Mouse (Mus musculus) cerebellum, adult 2 months (tissue): ENCODE data around the gene Tmem167b.

Experiments
- CTCF ChIP-seq: fragments of 200-500 bp; IDR thresholded peaks from 2 replicates; pipeline ENCODE4 v1.5.1; 2011; ENCODE audit warnings: low read depth, mild to moderate bottlenecking, control low read depth, low read length, moderate library complexity, borderline replicate concordance; ENCODE audit not compliant: insufficient read depth
- POLR2A ChIP-seq: fragments of 200-500 bp; IDR thresholded peaks from 2 replicates; pipeline ENCODE4 v1.6.1; 2011; ENCODE audit warnings: low read length, control low read depth, borderline replicate concordance; ENCODE audit not compliant: insufficient read depth

GRCm38 (mm10) chr3:108562777-108563271, 558 bp upstream of the Tmem167b start:
- TF ChIP-seq CTCF (0 out of 2 replicates have a peak, but pooled peaks have one; percentile 3), POLR2A (no peak)
